Mouse (Mus musculus): Measurements from ENCODE around the gene Gphb5. TPM values are rescaled to one million over a fixed set of nuclear protein-coding genes. Genes with fewer than 3 reads are reported as not detected.

Gene Gphb5
- polyA plus RNA-seq, 1 experiment from 2014 or later = not detected

Other genes with a start within 250 kb of the Gphb5 start
- gene Kcnh5, start 239.4 kb downstream of the Gphb5 start, polyA plus RNA-seq (2015; fragmentation: Nextera tagmentation; extraction: Ambion mirVana) = 3.6 and 3.9 TPM in 2 replicates
- 22.8 and 28.4 TPM in 2 replicates for gene Rhoj, start 108.5 kb downstream of the Gphb5 start, polyA plus RNA-seq (2015; fragmentation: Nextera tagmentation; extraction: Ambion mirVana)
- 20.3 and 20.5 TPM in 2 replicates for gene Ppp2r5e, start 179.5 kb upstream of the Gphb5 start, polyA plus RNA-seq (2015; fragmentation: Nextera tagmentation; extraction: Ambion mirVana)